Mouse (Mus musculus): ENCODE measurements at regions not wholly inside any gene's neighbourhood (a gene's known extent, or its start where the extent isn't known, plus 50 kb on each side); places are given as distances from the start of the nearest gene placed in this dataset.

GRCm38 (mm10) chr10:8020916-8021705, 65.1 kb upstream of the Tab2 start:
- Histone ChIP-seq H3K4me1 (ENCODE audit: insufficient read depth) (no peaks in the 10 kb centered on the region), H3K9me3 (ENCODE audit: low read length) (no peaks in the 10 kb centered on the region), H3K9ac (no peak overlapping the region), H3K36me3 (ENCODE audit: insufficient read depth) (no peaks in the 10 kb centered on the region), H3K4me3 (ENCODE audit: low read depth, low read length) (no peak overlapping the region), H3K27ac (ENCODE audit: low read depth, low read length) (no peak overlapping the region), H3K4me2 (ENCODE audit: low read depth) (no peak overlapping the region), H3K27me3 (ENCODE audit: insufficient read depth, low read length) (no peaks in the 10 kb centered on the region)
- no peak for TF ChIP-seq CTCF (IDR thresholded peaks at IDR 0.05; ENCODE audit: low read depth)
- WGBS, result 72% methylated on average over 4 of the region's 4 CpGs
- ATAC-seq (no peak), DNase-seq (no peak)

- WGBS, result 76% methylated on average over 4 of the region's 4 CpGs
Measured at GRCm38 (mm10) chr10:8020113-8020512, 64.1 kb upstream of the Tab2 start.

GRCm38 (mm10) chr10:8018229-8019026, 62.4 kb upstream of the Tab2 start:
- ATAC-seq (no peak), DNase-seq (no peak)
- H3K36me3 ChIP-seq (ENCODE audit: insufficient read depth), result no peaks in the 10 kb centered on the region
- H3K4me3 ChIP-seq (ENCODE audit: low read depth, low read length), result no peak overlapping the region
- no peaks in the 10 kb centered on the region for H3K9me3 ChIP-seq (ENCODE audit: low read length)
- no peak for TF ChIP-seq CTCF (IDR thresholded peaks at IDR 0.05; ENCODE audit: low read depth)
- H3K27ac ChIP-seq (ENCODE audit: low read depth, low read length), result no peak overlapping the region
- no peaks in the 10 kb centered on the region for H3K4me1 ChIP-seq (ENCODE audit: insufficient read depth)
- H3K27me3 ChIP-seq (ENCODE audit: insufficient read depth, low read length), result no peaks in the 10 kb centered on the region
- no peak overlapping the region for H3K4me2 ChIP-seq (ENCODE audit: low read depth)
- H3K9ac ChIP-seq, result no peak overlapping the region

More at GRCm38 (mm10) chr10:8020113-8020512, 64.1 kb upstream of the Tab2 start:
- Histone ChIP-seq H3K4me2 (ENCODE audit: low read depth) (no peak overlapping the region), H3K27ac (ENCODE audit: low read depth, low read length) (no peak overlapping the region), H3K9me3 (ENCODE audit: low read length) (no peaks in the 10 kb centered on the region), H3K36me3 (ENCODE audit: insufficient read depth) (no peaks in the 10 kb centered on the region), H3K4me1 (ENCODE audit: insufficient read depth) (no peaks in the 10 kb centered on the region), H3K9ac (no peak overlapping the region), H3K27me3 (ENCODE audit: insufficient read depth, low read length) (no peaks in the 10 kb centered on the region), H3K4me3 (ENCODE audit: low read depth, low read length) (no peak overlapping the region)
- TF ChIP-seq CTCF (IDR thresholded peaks at IDR 0.05; ENCODE audit: low read depth), result no peak
- DNase-seq, result no peak
- no peak for ATAC-seq

- no peak for DNase-seq
- no peaks in the 10 kb centered on the region for H3K27me3 ChIP-seq (ENCODE audit: insufficient read depth, low read length)
- no peak overlapping the region for H3K4me2 ChIP-seq (ENCODE audit: low read depth)
- TF ChIP-seq CTCF (IDR thresholded peaks at IDR 0.05; ENCODE audit: low read depth), result no peak
- no peak overlapping the region for H3K4me3 ChIP-seq (ENCODE audit: low read depth, low read length)
- no peak for ATAC-seq
- no peak overlapping the region for H3K27ac ChIP-seq (ENCODE audit: low read depth, low read length)
- no peak overlapping the region for H3K9ac ChIP-seq
- no peaks in the 10 kb centered on the region for H3K36me3 ChIP-seq (ENCODE audit: insufficient read depth)
- WGBS, result 88% methylated on average over 2 of the region's 2 CpGs
- H3K4me1 ChIP-seq (ENCODE audit: insufficient read depth), result no peaks in the 10 kb centered on the region
- H3K9me3 ChIP-seq (ENCODE audit: low read length), result no peaks in the 10 kb centered on the region
Measured at GRCm38 (mm10) chr10:8016741-8017140, 60.7 kb upstream of the Tab2 start.

- 82% methylated on average over 4 of the region's 4 CpGs for WGBS
Measured at GRCm38 (mm10) chr10:8011744-8012143, 55.7 kb upstream of the Tab2 start.

GRCm38 (mm10) chr10:8011138-8011537, 55.1 kb upstream of the Tab2 start:
- TF ChIP-seq CTCF (IDR thresholded peaks at IDR 0.05; ENCODE audit: low read depth), result no peak
- H3K4me1 ChIP-seq (ENCODE audit: insufficient read depth), result no peaks in the 10 kb centered on the region
- H3K27ac ChIP-seq (ENCODE audit: low read depth, low read length), result no peak overlapping the region
- H3K4me2 ChIP-seq (ENCODE audit: low read depth), result no peak overlapping the region
- H3K36me3 ChIP-seq (ENCODE audit: insufficient read depth), result no peaks in the 10 kb centered on the region
- WGBS, result 90% methylated on average over 9 of the region's 9 CpGs
- H3K4me3 ChIP-seq (ENCODE audit: low read depth, low read length), result no peak overlapping the region
- H3K9me3 ChIP-seq (ENCODE audit: low read length), result no peaks in the 10 kb centered on the region
- ATAC-seq (no peak), DNase-seq (no peak)
- no peaks in the 10 kb centered on the region for H3K27me3 ChIP-seq (ENCODE audit: insufficient read depth, low read length)
- H3K9ac ChIP-seq, result no peak overlapping the region

More at GRCm38 (mm10) chr10:8011744-8012143, 55.7 kb upstream of the Tab2 start:
- H3K27me3 ChIP-seq (ENCODE audit: insufficient read depth, low read length), result no peaks in the 10 kb centered on the region
- H3K4me2 ChIP-seq (ENCODE audit: low read depth), result no peak overlapping the region
- TF ChIP-seq CTCF (IDR thresholded peaks at IDR 0.05; ENCODE audit: low read depth), result no peak
- H3K4me3 ChIP-seq (ENCODE audit: low read depth, low read length), result no peak overlapping the region
- H3K9ac ChIP-seq, result no peak overlapping the region
- no peak for DNase-seq
- no peaks in the 10 kb centered on the region for H3K9me3 ChIP-seq (ENCODE audit: low read length)
- H3K27ac ChIP-seq (ENCODE audit: low read depth, low read length), result no peak overlapping the region
- no peaks in the 10 kb centered on the region for H3K36me3 ChIP-seq (ENCODE audit: insufficient read depth)
- H3K4me1 ChIP-seq (ENCODE audit: insufficient read depth), result no peaks in the 10 kb centered on the region
- ATAC-seq, result no peak

GRCm38 (mm10) chr10:8009855-8010254, 53.8 kb upstream of the Tab2 start:
- DNase-seq (no peak), ATAC-seq (no peak)
- no peak overlapping the region for H3K27ac ChIP-seq (ENCODE audit: low read depth, low read length)
- no peaks in the 10 kb centered on the region for H3K9me3 ChIP-seq (ENCODE audit: low read length)
- TF ChIP-seq CTCF (IDR thresholded peaks at IDR 0.05; ENCODE audit: low read depth), result no peak
- no peaks in the 10 kb centered on the region for H3K36me3 ChIP-seq (ENCODE audit: insufficient read depth)
- no peaks in the 10 kb centered on the region for H3K27me3 ChIP-seq (ENCODE audit: insufficient read depth, low read length)
- 90% methylated on average over 1 of the region's 1 CpGs for WGBS
- no peak overlapping the region for H3K9ac ChIP-seq
- H3K4me1 ChIP-seq (ENCODE audit: insufficient read depth), result no peaks in the 10 kb centered on the region
- no peak overlapping the region for H3K4me2 ChIP-seq (ENCODE audit: low read depth)
- no peak overlapping the region for H3K4me3 ChIP-seq (ENCODE audit: low read depth, low read length)
